Mouse (Mus musculus) hindbrain, embryonic 15.5 days (tissue): ENCODE results near the gene Grm8. TPM values are rescaled to one million over a fixed set of nuclear protein-coding genes. Genes with fewer than 3 reads are reported as not detected.

ENCODE experiments used
- ATAC-seq: fragments of 200-750 bp; cut with Nextera tagmentation; 2 replicates; pipeline ENCODE4 v1.8.0; 2017; ENCODE audit warnings: low read depth, moderate number of reproducible peaks, moderate TSS enrichment; ENCODE audit not compliant: low FRiP score
- H3K27ac ChIP-seq: fragments of 300-500 bp; sonication (generic); replicated peaks from 2 replicates; pipeline ENCODE4 v1.5.1; 2015; ENCODE audit warnings: mild to moderate bottlenecking, inconsistent platforms
- H3K27me3 ChIP-seq: fragments of 300-500 bp; sonication (generic); 2 replicates; pipeline ENCODE4 v1.6.1; 2015; ENCODE audit warnings: control low read depth, inconsistent platforms
- H3K36me3 ChIP-seq: fragments of 300-500 bp; sonication (generic); 2 replicates; pipeline ENCODE4 v1.6.1; 2015; ENCODE audit warnings: control low read depth, inconsistent platforms
- H3K4me1 ChIP-seq: fragments of 300-500 bp; sonication (generic); replicated peaks from 2 replicates; pipeline ENCODE4 v1.6.1; 2015; ENCODE audit warnings: control low read depth, inconsistent platforms
- H3K4me2 ChIP-seq: fragments of 300-500 bp; sonication (generic); 2 replicates; pipeline ENCODE4 v1.6.1; 2015; ENCODE audit warnings: moderate library complexity, mild to moderate bottlenecking, inconsistent platforms
- H3K4me3 ChIP-seq: fragments of 300-500 bp; sonication (generic); 2 replicates; pipeline ENCODE4 v1.5.1; 2015; ENCODE audit warnings: mild to moderate bottlenecking, inconsistent platforms
- H3K9ac ChIP-seq: fragments of 300-500 bp; sonication (generic); 2 replicates; pipeline ENCODE4 v1.6.1; 2015; ENCODE audit warnings: inconsistent platforms
- H3K9me3 ChIP-seq: fragments of 300-500 bp; sonication (generic); 2 replicates; pipeline ENCODE4 v1.6.1; 2016; ENCODE audit warnings: control low read depth, inconsistent platforms
- WGBS: fragments of 180-500 bp; shearing (Covaris S2); methylation state at CpG from one replicate; pipeline ENCODE4 v1.1.7; 2015; 5-methylcytosine and 5-hydroxymethylcytosine counted together
- polyA plus RNA-seq: library from polyadenylated mRNA; unstranded; fragments of >200 nt; fragmentation: Nextera tagmentation; extraction: Ambion mirVana; gene quantifications from 2 replicates; pipeline ENCODE4 v1.2.1, GENCODE M21; 2015

Gene Grm8
- polyA plus RNA-seq, 1 experiment from 2014 or later = 11.3 TPM

DNA sequence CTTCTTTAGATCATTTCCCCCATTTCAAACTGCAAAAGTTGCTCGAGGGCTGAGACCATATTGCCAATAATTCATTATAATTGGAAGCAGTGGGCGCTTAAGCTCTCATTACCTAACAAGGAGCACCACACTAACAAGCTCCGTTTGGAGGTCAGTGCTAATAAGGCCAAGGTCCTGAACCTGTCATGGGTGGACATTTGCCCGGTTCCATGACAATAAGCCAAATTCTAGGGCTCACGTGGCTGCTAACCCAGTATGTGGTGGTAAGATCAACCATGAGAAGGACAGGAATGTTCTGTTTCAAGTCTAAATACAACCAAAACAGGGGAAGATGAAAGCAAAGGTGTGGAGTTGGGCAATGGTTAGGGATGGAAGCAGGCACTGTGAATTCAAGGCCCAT, 322.2 kb downstream of the Grm8 start:
- H3K27ac ChIP-seq = no peak overlapping the region
- WGBS = 78% methylated on average over 5 of the region's 5 CpGs
- H3K4me3 ChIP-seq = no peak overlapping the region
- no peak overlapping the region for H3K9ac ChIP-seq
- H3K36me3 ChIP-seq = no peaks in the 10 kb centered on the region
- ATAC-seq = no peak
- H3K4me2 ChIP-seq = no peak overlapping the region
- H3K9me3 ChIP-seq = no peaks in the 10 kb centered on the region
- H3K4me1 ChIP-seq = no peaks in the 10 kb centered on the region
- H3K27me3 ChIP-seq = no peaks in the 10 kb centered on the region

DNA sequence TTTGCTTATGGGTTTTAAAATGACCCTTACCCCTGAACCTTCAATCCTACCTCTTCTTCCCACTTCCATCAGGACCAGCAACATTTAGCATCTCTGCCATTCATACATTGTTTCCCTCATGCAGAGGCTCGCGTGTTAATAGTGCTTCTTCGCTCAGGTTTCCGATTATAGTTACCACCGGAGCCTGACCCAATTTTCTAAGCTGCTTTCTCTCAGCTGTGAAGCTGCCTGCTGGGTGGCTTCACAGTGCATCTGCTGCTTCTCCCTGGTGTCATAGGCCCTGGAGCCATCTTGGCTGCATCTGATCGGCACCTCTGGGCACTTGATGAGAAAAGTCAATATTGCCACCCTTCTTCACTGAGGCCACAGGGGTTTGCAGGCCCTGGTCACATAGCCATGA, 325.0 kb downstream of the Grm8 start:
- H3K36me3 ChIP-seq = no peaks in the 10 kb centered on the region
- WGBS = 72% methylated on average over 6 of the region's 6 CpGs
- H3K4me1 ChIP-seq = no peaks in the 10 kb centered on the region
- H3K9ac ChIP-seq = no peak overlapping the region
- no peaks in the 10 kb centered on the region for H3K9me3 ChIP-seq
- no peak overlapping the region for H3K4me2 ChIP-seq
- ATAC-seq = no peak
- H3K4me3 ChIP-seq = no peak overlapping the region
- H3K27me3 ChIP-seq = no peaks in the 10 kb centered on the region
- no peak overlapping the region for H3K27ac ChIP-seq

DNA sequence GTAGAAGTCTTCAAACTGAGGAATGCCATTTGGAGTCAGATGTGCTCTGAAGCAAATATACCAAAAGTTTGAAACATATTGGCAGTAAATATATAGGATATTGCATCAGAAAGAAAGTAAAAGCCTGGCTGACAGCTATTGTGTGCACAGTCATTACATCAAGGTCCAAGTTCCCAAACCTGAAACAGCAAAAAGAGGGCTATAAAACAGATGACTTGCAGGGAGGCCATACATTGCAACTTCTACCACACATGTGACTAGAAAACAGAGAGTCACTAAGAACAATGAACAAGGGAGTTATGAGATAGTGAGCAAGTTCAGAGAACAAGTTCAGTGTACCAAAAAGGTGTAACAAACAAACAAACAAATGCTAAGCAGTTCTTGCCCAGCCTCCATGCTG, 328.2 kb downstream of the Grm8 start:
- Histone ChIP-seq H3K4me3 (no peak overlapping the region), H3K4me1 (no peaks in the 10 kb centered on the region), H3K4me2 (no peak overlapping the region), H3K36me3 (no peaks in the 10 kb centered on the region), H3K27ac (no peak overlapping the region), H3K9ac (no peak overlapping the region), H3K9me3 (no peaks in the 10 kb centered on the region), H3K27me3 (no peaks in the 10 kb centered on the region)
- ATAC-seq = no peak

DNA sequence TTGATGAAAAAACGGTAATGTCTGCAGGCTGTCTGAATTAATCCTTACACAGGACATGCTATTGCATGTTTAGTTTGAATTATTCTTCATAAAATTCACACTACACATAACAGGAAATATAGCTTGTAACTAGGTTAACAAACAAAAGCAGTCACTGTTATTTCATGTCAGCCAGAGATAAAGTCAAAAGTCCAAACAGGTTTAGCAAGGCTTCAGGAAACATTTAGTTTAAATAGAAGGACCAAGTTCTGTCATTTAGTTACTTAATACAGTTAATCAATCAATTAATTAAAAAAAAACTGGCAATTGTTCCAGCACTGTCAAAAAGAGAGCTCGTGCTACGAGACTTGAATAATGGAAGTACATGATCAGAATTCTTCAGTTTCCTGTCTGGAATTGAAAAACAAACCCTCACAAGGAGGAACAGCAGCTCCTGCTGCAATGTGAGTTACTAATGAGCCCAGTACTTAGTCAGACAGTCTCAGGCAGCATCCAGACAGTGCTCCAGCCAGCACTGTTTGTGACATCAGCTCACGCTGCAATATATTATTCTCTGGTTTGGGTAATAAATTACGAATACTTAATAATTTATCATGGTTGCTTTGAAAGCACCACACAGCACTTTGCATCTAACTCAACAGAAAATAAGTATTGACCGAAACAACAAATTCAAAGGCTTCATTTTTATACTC, 334.0 kb downstream of the Grm8 start:
- Histone ChIP-seq H3K4me2 (no peak overlapping the region), H3K27me3 (no peaks in the 10 kb centered on the region), H3K36me3 (no peaks in the 10 kb centered on the region), H3K27ac (no peak overlapping the region), H3K9ac (no peak overlapping the region), H3K4me3 (no peak overlapping the region), H3K4me1 (no peaks in the 10 kb centered on the region), H3K9me3 (no peaks in the 10 kb centered on the region)
- WGBS = 57% methylated on average over 6 of the region's 6 CpGs
- peak; percentile 48; the same call in 1 of the 2 replicates for ATAC-seq

DNA sequence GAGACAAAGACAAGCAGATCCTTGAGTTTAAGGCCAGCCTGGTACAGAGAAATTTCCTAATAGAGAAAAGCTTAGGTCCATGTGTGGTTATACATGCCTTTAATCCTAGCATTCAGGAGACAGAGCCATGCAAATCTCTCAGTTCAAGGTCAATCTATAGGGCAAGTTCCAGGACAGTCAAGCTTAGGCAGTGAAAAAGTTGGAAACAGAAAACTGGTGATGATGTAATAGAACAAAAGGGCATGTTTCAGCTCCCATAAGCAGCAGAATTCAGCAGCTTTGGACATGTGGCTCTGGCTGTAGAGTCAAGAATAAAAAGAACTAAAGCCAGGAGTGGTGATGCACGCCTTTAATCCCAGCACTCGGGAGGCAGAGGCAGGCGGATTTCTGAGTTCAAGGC, 336.2 kb downstream of the Grm8 start:
- Histone ChIP-seq H3K4me2 (no peak overlapping the region), H3K4me1 (no peaks in the 10 kb centered on the region), H3K27me3 (no peaks in the 10 kb centered on the region), H3K36me3 (no peaks in the 10 kb centered on the region), H3K27ac (no peak overlapping the region), H3K9ac (no peak overlapping the region), H3K9me3 (no peaks in the 10 kb centered on the region), H3K4me3 (no peak overlapping the region)
- no peak for ATAC-seq
- WGBS = 95% methylated on average over 3 of the region's 3 CpGs

DNA sequence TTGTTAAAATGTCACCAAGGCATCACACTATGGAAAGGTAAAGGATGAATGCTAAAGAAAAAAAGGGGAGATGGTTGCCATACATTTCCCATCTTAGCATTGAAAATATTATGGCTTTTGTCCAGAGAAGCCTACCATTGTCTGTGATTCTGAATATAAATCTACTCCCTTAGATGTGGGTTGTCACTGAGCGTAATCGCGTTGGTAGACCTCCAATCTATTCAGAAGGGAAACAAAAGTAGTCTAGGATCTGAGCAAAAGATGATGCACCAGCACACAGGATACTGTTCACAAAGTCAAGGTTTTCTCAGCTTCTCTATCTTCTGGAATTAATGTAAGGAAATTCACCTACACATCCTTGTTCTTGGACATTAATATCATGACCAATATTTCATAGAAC, 345.4 kb downstream of the Grm8 start:
- H3K4me2 ChIP-seq = no peak overlapping the region
- H3K27me3 ChIP-seq = no peaks in the 10 kb centered on the region
- no peaks in the 10 kb centered on the region for H3K9me3 ChIP-seq
- no peak overlapping the region for H3K9ac ChIP-seq
- 88% methylated on average over 3 of the region's 3 CpGs for WGBS
- no peak for ATAC-seq
- H3K36me3 ChIP-seq = no peaks in the 10 kb centered on the region
- no peak overlapping the region for H3K4me3 ChIP-seq
- no peaks in the 10 kb centered on the region for H3K4me1 ChIP-seq
- no peak overlapping the region for H3K27ac ChIP-seq

DNA sequence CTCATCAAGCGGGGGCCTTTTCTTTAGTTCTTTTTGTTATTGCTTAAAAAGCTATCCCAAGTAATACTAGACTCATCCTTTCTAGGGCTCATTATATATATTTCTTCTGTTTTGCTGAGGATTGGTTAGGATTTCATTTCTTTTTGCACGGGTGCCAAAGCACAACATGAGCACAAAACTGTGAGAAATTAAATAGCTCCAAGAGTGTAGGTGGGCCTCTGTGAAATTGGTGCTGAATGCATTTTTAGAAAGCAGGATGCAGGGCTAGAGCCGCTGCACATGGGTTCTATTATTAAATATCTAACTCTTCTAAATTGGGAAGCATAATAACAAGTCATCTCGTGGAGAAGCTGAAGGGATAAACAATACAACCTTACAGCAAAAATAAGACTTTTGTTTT, 345.8 kb downstream of the Grm8 start:
- no peak overlapping the region for H3K9ac ChIP-seq
- WGBS = 75% methylated on average over 4 of the region's 4 CpGs
- H3K4me3 ChIP-seq = no peak overlapping the region
- no peaks in the 10 kb centered on the region for H3K27me3 ChIP-seq
- ATAC-seq = no peak
- no peaks in the 10 kb centered on the region for H3K9me3 ChIP-seq
- no peak overlapping the region for H3K27ac ChIP-seq
- H3K4me2 ChIP-seq = no peak overlapping the region
- no peaks in the 10 kb centered on the region for H3K4me1 ChIP-seq
- H3K36me3 ChIP-seq = no peaks in the 10 kb centered on the region

DNA sequence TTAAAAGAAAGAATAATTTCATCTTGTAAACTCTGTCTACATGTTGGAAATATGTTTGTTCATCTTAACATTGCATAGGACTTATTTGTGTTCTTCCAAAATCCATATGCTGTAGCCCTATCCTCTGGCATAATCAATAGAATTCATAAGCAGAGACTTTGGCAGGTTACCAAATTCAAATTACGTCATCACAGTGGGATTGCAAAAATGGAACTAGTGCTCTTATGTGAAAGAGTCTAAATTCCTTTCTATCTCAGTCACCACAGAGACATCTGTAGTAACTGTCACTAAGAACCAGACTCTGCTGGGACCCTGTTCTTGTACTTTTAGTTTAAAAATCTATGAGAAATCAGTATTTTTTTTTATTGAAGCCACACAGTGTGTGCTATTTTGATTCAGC, 352.7 kb downstream of the Grm8 start:
- H3K27ac ChIP-seq = no peak overlapping the region
- no peak overlapping the region for H3K4me2 ChIP-seq
- no peak overlapping the region for H3K4me3 ChIP-seq
- H3K9me3 ChIP-seq = no peaks in the 10 kb centered on the region
- H3K9ac ChIP-seq = no peak overlapping the region
- 70% methylated on average over 1 of the region's 1 CpGs for WGBS
- no peaks in the 10 kb centered on the region for H3K36me3 ChIP-seq
- no peaks in the 10 kb centered on the region for H3K4me1 ChIP-seq
- no peak for ATAC-seq
- no peaks in the 10 kb centered on the region for H3K27me3 ChIP-seq

DNA sequence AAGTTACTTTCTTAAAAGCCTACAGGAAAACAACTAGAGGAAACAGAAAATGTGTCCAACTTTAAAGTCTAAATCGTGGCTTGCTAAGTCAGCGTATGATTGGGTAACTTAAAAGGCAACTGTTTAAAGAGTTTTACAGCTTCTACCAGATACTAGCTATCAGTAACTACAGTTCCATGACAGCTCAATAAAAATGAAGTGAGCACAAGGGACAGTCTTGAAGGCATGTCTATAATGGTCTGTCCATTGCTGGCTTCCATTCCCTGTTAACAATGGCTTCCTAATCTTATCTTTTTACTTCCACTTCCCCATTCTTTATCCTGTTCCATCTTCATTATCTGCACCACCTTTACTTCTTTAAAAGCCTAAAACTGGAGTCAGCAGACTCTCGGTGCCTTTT, 353.6 kb downstream of the Grm8 start:
- no peak for ATAC-seq
- Histone ChIP-seq H3K4me3 (no peak overlapping the region), H3K36me3 (no peaks in the 10 kb centered on the region), H3K27ac (no peak overlapping the region), H3K9ac (no peak overlapping the region), H3K27me3 (no peaks in the 10 kb centered on the region), H3K9me3 (no peaks in the 10 kb centered on the region), H3K4me1 (no peaks in the 10 kb centered on the region), H3K4me2 (no peak overlapping the region)
- WGBS = 84% methylated on average over 3 of the region's 3 CpGs

DNA sequence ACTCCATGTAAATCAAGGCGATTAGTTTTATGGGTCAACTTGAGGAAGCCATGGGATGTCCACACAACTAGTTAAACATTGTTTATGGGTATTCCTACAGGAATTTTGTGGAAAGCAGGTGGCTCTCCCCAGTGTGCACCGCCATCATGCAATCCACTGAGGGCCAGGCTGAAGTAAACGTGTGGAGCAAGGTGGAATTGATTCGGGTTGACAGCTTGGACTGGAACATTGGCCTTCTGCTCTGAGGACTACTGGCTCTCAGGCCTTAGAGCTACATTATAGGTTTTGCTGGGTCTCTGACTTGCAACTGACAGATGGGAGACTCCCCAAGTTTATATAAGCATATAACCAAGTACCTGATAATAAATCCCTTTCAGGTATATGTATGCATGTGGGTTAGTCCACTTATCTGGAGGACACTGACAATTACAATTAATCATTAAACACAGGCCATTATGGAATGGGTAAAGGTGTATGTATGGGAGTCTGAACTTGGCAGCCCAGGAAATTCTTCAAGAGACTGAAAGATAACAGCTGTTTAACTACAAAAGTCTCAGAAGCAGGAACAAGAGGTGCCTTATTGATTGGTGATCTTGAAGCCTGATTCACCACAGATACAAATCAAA, 359.2 kb downstream of the Grm8 start:
- Histone ChIP-seq H3K27me3 (no peaks in the 10 kb centered on the region), H3K4me3 (no peak overlapping the region), H3K36me3 (no peaks in the 10 kb centered on the region), H3K9ac (no peak overlapping the region), H3K9me3 (no peaks in the 10 kb centered on the region), H3K4me1 (no peaks in the 10 kb centered on the region), H3K27ac (no peak overlapping the region), H3K4me2 (no peak overlapping the region)
- no peak for ATAC-seq
- 91% methylated on average over 4 of the region's 4 CpGs for WGBS

DNA sequence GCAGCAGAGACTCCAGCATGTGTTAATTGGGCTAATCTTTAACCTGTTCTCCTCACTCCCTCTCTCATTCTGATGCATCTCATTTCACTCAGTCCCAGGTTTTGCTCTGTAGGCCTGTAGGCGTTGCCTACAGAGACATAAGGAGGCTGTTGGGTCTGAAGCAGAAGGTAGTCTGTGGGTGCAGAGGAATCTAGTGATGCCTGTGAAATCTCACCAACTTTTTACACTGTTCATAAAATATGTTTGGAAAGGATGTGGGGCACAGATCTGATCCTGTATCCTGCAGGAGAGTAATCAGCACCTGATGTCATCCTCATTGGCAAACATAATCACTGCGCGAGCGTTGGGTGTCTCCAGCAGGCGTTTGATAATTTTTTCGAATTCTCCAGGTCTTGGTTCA, 372.9 kb downstream of the Grm8 start:
- no peaks in the 10 kb centered on the region for H3K4me1 ChIP-seq
- no peak overlapping the region for H3K4me3 ChIP-seq
- no peaks in the 10 kb centered on the region for H3K36me3 ChIP-seq
- no peaks in the 10 kb centered on the region for H3K9me3 ChIP-seq
- no peaks in the 10 kb centered on the region for H3K27me3 ChIP-seq
- ATAC-seq = no peak
- no peak overlapping the region for H3K9ac ChIP-seq
- no peak overlapping the region for H3K27ac ChIP-seq
- no peak overlapping the region for H3K4me2 ChIP-seq
- 87% methylated on average over 6 of the region's 6 CpGs for WGBS

DNA sequence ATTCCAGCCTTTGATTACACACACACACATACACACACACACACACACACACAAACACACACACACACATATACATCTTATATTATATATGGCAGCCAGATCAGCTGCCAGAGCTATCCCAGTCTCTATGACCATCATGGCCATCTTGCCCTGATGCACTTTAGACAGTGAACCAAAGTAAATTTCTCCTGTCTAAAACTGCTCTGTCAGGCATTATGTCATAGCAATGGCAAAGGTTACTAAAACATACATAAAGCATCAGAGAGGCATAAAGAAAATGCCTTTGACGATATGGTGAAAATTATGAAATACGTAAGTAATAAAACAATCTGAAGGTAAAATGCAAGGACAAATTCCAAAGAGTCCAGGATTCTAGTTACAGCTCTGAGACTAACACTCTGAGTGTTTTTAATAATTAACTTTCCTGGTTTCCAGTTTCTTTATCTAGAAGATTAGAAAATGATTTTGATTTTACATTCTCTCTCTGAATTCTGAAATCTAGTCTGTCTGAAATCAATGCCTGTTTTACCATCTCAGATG, 381.6 kb downstream of the Grm8 start:
- WGBS = 99% methylated on average over 2 of the region's 2 CpGs

DNA sequence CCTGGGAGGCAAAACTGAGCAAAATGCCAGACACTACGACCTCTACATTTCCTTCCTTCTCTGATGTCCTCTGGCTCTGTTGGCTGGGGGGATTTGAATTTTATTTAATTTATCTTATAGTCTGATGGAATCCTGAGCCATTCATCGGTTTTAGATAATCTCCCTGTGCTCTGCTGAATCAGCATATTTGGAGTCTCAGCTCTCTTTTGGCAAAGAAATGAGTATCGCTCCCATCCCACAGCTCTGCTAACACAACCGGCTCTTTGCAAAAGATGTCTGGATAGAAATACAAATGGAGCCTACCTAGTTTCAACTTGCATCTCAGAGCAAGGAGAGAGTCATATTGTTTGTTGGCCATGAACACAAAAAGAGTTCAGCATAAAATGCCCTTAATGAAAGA, 388.5 kb downstream of the Grm8 start:
- Histone ChIP-seq H3K4me2 (no peak overlapping the region), H3K9me3 (no peaks in the 10 kb centered on the region), H3K9ac (no peak overlapping the region), H3K27ac (no peak overlapping the region), H3K4me3 (no peak overlapping the region), H3K27me3 (no peaks in the 10 kb centered on the region), H3K4me1 (no peaks in the 10 kb centered on the region), H3K36me3 (no peaks in the 10 kb centered on the region)
- no peak for ATAC-seq
- 54% methylated on average over 4 of the region's 4 CpGs for WGBS

More for the DNA sequence above, 381.6 kb downstream of the Grm8 start:
- Histone ChIP-seq H3K36me3 (no peaks in the 10 kb centered on the region), H3K9ac (no peak overlapping the region), H3K27ac (no peak overlapping the region), H3K4me3 (no peak overlapping the region), H3K4me2 (no peak overlapping the region), H3K27me3 (no peaks in the 10 kb centered on the region), H3K9me3 (no peaks in the 10 kb centered on the region), H3K4me1 (no peaks in the 10 kb centered on the region)
- no peak for ATAC-seq
